Mouse (Mus musculus) right cerebral cortex, postnatal 10 days (tissue): ENCODE measurements around the gene Crcp.

Source experiments
- DNase-seq, 2 experiments: peaks; one replicate each; pipeline ENCODE4 v3.0.0; 2021; ENCODE audit warnings: low spot score in 2 of 2

Gene Crcp

DNA sequence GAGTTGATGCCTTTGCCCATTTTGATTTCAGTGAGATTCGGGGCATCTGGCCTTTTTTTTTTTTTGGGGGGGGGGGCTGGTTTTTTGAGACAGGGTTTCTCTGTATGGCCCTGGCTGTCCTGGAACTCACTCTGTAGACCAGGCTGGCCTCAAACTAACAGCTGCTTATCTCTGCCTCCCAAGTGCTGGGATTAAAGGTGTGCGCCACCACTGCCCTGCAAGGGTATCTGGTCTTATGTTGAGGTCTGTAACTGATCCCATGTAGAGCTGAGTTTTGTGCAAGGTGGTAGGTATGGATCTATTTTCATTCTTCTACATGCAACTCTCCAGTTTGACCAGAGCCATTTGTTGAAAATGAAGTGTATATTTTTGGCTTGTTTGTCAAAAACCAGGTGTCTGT is 27.2 kb downstream of the Crcp start:
- no peak for DNase-seq

DNA sequence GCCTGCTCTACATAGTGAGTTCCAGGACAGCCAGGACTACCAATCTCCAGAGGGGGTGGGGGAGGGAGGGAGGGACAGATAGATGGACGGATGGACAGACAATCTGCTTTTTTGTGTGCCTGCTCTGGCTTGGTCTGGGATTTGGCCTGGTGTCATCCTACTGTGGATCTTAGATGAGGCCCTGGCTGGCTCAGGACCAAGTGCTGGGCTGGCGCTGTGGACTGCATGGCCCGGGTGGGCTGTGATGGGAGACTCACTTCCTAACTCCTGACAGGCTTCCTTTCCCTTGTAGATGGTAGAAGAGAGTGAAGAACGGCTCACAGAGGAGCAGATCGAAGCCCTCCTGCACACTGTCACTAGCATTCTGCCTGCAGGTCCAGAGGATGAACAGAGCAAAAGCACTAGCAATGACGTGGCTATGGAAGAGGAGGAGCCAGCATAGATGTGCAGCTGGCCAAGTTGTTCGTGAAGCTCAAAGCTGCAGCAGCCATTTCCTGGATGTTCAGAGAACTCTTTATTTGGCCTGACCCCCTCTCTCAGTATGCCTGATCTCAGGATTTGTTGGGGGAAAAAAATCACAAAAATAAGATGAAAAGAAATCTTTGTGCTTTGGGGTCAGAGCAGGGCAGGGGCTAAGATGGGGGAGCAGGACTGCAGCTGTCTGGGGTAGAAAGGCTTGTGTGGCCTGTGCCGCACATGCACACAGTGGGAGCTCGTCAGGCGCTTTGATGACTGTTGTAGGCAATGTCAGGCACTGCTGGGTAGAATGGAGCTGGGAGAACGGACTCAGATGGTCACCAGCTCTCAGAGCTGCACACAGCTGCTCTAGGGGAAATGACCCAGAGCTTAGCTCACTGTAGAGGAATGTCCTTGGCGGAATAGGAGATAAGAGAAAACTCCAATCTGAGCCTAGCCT is 30.6 kb downstream of the Crcp start:
- no peak for DNase-seq

DNA sequence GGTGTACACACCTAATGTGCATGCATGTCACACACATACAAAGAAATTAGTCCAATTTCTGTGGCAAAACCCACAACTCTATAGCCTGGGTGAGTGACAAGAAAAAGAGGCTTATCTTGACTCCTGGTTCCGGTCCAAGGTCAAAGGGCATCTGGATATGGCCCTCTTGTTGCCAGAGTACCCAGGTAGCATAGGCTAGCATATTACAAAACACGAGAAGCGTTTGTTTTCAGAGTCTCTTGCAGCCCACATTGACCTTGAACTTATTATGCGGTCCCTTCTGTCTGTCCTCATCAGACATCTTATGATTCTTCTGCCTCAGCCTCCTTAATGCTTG is 31.2 kb downstream of the Crcp start:
- no peak for DNase-seq

DNA sequence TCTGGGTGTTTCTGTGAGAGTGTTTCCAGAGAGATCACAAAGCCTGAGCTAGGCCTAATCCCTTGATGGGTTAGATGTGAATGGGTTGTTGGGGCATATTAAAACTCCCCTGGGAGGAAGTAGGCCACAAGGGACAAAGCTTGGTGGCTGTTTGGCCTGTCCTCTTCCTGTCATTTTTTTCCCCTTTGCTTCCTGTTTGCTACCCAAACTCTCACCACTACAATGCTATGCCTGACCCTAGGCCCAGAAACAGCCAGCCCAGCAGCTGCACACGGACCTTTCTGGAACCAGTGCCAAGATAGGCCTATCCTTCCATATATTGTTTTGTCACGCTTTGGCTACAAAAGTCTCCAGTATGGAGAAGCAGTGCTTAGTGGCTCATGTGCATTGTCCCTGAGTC is 33.0 kb downstream of the Crcp start:
- DNase-seq: no peak

DNA sequence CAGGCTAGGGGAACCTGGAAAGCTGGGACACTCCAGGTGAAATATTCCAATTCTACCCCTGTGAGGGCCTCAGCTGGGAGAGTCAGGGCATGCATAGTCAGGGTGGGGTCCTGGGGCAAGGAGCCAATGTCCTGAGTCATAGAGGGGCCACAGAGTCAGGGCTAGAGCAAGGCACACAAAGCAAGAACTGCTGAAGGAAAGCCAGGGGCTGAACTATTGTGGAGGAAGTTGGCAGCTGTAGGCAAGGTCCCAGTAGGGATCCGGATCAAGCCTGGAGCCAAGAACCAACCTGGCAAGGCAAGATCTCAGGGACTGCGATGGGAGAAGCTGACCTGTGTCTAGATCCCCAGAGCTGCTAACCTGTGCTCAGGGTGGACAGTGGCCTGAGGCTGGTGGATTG is 34.7 kb downstream of the Crcp start:
- DNase-seq: no peak

DNA sequence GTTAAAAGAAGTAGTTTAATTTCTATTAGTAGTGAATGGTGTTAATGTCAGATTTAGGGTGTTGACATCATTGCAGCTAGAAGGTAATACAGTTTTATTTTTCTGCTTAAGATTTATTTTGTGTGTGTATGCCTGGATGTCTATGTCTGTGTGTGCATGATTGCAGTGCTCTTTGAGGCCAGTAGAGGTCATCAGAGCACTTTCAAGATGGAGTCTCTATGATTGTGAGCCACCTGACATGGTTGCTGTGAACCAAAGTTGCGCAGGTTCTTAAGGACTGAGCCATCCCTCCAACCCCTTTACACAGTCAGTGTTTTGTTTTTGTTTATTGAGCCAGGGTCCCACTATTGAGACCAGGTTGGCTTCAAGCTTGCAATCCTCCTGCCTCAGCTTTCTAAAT is 36.5 kb downstream of the Crcp start:
- no peak for DNase-seq

DNA sequence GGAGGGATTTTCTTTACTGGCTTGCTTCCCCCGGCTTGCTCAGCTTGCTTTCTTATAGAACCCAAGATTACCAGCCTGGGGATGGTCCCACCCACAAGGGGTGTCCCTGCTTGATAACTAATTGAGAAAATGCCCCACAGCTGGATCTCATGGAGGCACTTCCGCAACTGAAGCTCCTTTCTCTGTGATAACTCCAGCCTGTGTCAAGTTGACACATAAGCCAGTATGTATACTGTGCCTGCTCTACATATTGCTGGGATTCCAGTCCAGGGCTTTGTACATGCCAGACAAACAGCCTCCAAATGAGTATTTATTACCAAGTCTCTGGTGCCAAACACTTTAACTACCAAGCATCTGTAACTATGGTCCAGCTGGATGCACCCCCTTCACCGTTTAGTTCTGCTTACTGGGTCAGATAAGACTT is 38.8 kb downstream of the Crcp start:
- DNase-seq: no peak

DNA sequence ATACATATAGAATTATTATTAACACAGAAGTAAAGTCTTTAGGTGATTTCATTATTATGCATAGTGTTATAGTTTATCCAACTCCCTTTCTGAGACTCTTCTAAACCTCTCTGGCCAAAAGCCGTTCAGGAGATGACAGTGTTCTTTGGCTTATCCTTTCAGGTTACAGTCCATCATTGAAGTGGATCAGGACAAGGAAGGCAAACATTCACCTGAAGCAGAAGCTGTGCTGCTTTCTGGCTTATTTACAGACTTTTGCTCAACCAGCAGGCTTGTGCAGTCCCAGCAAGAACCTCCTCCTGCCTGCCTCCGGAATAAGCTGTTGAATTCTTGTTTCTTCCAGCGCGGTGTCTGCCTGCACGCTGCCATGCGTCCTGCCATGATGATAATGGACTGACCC is 43.9 kb downstream of the Crcp start, which contains the start of gene Tpst1:
Gene Tpst1 (plus strand): TSS at position 301 of the 400 bp plus-strand sequence.
- DNase-seq: no peak

DNA sequence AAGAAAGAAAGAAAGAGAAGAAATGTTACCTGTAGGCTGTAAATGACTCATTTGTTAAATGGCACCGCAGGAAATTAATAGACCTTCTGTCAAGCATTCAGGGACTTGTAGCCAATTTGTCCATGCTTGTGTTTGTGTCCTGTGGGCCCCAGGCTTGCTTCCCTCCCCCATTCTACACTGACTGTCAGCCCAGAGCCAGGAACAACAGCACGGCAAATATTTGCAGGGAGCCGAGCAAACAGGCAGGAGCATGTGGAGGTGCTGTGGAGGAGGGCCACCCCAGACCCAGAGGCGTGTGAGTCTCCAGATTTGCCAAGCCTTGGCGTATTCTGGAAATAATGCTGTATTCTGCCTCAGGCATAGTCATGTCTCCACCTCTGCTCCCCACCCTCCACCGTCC is 45.4 kb downstream of the Crcp start:
- DNase-seq: no peak

DNA sequence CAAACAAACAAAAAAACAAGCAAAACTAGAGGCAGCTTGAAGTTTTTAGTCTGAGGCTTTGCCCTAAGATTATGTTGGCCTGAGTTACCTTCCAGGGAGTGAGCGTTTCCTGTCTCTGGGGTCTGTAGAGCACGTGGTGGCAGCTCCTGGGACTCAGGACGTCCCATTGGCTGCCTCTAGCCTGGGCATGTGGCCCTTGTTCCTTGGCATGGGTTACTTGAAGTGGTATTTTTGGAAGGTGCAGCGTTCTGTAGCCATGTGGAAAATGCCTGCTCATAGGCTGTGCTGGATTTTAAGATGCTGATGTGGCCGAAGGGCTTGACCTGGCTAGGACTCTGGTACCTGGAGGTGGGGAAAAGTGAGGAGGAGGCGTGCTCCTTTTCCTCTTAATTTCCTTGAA is 47.3 kb downstream of the Crcp start:
- no peak for DNase-seq

DNA sequence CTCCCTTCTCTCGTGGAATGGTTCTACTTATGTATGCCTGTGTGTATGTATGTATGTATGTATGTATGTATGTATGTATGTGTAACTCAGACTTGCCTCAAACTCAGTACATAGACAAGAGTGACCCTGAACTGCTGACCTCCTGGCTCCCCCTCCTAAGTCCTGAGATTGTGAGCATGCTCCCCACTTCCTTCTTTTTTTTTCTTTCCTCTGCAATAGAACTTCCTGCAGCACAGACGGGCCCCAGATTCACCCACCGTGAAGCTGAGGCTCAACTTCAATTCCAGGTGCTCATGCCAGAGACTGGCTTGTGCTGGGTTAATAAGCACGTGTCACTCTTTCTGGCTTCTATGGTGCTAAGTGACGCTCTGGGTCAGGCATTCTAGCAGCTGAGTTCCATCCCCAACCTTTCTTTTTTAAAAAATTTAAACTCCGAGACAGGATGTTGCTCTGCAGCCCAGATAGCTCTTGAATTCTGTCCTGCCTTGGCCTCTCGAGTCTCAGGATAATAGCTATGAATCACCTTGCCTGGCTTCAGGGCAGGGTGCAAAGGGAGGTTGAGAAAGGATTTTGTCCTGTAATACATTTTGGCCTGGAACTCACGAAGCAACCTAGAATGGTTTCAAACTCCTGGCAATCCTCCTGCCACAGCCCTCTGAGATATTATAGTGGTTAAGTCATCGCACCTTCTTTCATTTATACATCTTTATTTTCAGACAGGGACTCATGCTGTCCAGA is 49.2 kb downstream of the Crcp start:
- no peak for DNase-seq

DNA sequence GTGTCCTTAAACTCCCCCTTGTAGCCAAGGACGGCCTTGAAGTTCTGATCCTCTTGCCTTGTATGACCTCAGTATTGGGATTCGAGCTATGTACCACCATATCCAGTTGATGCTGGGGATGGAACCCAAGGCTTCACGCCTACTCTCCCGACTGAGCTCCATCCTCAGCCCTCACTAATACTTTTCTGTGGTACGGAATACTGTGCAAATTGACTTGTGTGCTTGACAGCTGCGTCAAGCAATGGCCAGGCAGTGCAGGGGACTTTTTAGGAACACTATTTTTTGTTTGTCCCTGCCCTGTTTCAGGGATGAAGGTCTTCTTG is 49.7 kb downstream of the Crcp start:
- no peak for DNase-seq

DNA sequence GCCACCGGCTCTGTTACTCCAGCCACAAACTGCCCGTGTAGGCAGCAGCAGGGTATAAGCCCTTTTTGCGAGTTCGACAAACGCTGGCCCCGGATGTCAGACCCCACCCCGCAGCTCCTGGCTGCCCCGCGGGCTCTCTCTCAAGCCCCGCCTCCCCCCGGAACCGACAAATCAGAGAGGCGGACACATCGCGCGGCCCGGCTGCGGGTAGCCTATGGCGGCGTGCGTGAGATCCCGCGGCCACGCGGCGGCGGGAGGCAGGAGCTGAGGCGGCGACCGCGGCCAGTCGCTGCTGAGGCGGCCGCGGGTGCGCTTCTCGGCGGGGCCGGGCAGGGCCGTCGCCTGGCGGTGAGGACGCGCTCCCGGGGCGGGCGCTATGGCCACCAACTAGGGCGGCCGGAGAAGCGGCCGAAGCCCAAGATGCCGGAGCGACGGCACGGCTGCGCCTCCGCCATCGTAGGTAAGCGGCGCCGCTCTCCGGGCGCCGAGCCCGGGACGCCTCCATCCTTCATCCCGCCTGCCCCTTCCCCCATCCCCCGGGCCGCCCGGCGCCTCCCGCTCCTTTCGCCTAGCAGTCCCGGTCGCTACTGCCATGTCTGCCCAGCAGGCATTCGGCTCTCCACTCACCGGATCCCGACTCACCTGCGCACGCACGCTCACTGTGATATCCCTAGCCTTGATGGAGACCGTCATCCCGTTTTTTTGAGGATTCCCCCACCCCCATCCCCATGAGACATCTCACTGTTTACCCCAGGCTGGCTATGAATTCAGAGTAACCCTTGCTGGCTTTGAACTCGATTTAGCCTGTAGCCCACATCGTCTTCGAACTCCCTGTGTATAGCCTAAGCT is 50.3 kb downstream of the Crcp start:
- peak; percentile 95 to 96 for DNase-seq

DNA sequence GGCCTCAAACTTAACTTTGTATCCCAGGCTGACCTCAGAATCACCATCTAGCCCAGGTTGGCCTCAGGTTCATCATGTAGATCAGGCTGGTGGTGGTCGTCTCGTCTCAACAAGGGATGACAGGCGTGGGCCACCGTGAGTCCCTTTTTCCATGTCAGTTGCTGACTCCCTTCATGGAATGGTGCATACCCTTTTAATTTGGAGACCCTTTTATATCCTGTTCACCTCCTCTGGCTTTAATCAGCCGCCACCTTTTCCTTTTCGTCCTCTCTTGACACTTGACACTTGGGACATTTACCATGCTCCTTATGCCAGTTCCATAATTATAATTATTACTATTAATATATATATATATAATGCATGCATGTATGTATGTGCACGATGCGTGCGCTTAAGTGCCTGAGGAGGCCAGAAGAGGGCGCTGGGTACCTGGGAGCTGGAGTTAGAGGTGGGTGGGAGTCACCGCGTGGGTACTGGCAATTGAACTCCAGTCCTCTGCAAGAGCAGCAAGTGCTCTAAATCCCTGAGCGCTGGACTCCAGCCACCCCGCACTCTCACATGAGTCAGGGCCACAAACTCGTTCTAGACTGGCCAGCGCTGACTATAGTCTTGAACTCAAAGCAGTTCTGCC is 51.1 kb downstream of the Crcp start:
- DNase-seq: no peak

DNA sequence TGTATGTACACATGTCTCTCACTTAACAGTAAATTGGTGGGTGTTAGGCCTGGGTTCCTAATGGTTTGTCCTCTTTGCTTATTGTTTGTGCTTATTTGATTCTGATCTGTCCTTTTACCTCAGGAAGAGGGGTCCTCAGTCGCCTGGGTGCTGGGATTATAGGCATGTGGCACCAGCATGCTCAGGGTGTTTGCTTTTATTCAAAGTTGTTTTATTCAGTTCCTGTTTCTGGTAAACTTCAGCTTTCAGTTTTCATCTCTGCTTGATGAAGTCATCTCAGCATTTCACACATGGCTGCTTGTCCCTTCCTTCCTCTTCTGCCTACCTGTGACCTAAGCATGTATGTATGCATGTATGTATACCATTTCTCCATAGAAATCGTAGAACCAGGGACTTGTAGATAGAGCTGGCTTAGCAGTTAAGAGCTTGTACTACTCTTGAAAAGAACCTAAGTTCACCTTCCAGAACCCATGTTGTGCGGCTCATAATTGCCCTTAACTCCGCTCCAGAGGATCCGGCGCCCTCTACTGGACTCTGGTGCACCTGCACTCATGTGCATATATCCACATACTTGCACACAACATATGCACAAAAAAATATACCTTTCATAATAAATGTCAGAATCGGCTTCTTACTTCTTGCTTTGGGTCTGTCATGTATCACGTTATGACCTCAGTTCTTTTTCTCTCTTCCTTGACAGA is 52.2 kb downstream of the Crcp start:
- DNase-seq: no peak

DNA sequence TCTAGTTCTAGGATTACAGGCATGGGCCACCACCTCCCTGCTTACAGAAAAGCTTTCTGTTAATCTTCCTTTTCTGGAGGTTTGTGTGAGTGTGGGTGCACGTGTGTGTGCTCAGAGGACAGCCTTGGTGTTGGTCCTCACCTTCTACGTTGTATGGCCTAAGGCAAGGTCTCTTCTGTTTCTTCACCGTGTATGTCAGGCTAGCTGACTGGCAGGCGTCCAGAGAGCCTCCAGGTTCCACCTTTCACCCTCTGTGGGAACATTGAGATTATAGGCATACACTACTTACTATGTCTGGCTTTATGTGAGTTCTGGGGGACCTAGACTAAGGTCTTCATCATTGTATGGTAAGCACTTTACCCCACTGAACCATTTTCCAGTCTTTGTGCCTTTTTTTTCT is 53.3 kb downstream of the Crcp start:
- DNase-seq: no peak

DNA sequence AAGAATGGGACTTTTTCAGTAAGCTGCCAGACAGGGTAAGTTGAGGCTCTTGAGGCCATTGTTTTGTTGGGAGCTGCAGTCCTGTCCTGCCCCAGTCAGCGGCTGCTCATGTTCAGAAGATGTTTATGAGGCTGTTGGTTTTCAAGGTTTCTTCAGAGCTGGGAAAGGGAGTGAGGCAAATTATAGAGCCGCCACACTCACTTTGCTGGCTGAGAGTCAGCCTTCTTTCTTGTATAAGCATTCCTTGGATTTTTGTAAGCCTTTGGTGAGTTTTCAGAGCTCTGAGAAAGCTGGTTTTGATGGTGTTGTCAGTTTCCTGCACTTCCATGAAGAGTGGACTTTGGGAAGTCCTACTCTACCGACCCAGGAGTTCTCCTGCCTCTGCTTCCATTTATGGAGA is 55.2 kb downstream of the Crcp start:
- no peak for DNase-seq

DNA sequence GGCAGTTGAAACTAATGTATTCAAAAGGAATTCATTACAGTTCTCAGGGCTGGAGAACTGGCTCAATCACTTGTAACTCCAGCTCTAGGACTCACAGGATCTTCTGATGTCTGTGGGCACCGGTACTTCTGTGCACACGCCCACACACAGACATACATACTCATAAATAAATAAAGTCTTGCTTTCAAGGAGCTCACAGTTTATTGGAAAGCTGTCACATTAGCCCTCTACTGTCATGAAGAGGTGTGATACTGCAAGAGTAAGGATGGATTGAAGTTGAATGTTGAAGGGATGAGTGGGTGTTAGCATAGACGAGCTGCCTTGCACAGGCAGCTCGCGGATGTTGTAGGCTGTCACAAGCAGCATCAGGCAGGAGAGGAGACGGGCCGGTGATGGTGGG is 58.9 kb downstream of the Crcp start:
- DNase-seq: no peak

DNA sequence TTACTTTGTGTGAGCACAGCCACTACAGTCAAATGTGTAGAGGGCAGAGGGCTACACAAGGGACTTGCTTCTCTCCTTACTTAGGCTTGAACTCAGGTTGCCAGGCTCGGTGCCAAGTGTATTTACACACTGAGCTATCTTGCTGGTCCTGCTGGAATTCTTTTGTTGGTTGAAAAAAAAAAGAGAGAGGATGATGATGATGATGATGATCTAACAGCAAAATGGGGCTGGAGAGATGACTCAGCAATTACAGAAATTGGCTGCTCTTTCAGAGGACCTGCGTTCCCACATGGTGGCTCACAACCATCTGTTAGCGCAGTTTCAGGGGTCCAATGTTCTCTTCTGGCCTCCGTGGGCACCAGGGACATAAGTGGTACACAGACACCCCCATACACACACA is 59.5 kb downstream of the Crcp start:
- no peak for DNase-seq

DNA sequence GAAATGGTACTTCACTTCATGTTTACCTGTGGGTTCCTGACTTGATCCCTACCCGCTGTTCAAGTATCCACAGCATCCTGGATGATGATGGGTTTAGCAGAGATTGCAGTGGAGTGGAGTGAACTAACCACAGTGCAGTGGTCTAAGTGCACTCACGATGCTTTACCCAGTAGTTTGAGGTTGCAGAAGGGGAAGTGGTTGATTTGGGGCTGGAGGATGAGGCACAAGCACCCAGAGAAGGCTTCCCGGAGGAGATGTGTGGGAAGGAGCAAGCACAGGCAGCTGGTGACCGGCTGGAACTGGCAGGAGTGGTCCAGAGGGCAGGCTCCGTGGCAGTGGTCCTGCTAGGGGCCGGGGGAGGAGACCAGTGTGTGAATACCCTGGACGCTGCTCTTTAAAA is 60.1 kb downstream of the Crcp start:
- no peak for DNase-seq

DNA sequence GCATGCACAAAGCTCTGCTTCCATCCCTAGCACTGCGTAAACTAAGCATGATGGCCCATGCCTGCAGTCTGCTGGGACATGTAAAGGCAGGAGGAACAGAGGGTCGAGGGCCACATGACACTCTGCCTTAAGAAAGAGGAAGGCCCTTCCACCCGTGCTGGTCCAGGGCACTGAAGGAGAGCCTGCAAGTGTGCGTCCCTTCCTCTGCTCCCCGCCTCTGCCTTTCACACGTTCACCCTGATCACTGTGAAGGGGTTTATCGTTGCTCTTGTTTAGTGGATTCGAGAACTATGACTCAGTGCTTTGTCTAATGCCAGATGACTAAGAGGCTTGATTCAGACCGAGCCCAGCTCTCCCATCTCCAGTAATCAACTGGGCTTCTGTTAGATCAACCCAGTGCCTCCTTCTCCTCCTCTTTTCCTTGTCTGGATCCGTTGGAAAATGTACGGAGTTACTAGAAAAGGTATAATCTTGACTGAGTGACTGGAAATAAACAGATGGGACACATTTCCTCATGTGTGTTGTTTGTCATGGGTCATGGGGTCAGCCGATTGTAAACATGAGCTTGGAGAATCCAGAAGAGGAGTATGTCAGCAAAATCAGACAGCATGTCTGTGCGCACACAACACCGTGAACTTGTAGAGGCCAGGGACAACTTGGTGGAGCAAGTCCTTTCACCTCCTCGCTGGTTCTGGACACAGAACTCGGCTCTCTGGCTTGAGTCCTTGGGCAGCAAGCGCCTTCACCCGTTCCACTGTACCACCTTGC is 60.7 kb downstream of the Crcp start:
- no peak for DNase-seq
